Mouse (Mus musculus) limb, embryonic 13.5 days (tissue): ENCODE results near the gene Chd3. TPM values are rescaled to one million over a fixed set of nuclear protein-coding genes. Genes with fewer than 3 reads are reported as not detected.
A peak's percentile ranks its signal among the peaks of the same experiment; 100 is the strongest.

Experiments used
- ATAC-seq: fragments of 200-750 bp; cut with Nextera tagmentation; 2 replicates; pipeline ENCODE4 v1.8.0; 2017; ENCODE audit warnings: low read depth, moderate number of reproducible peaks, moderate TSS enrichment; ENCODE audit not compliant: low FRiP score
- H3K27ac ChIP-seq: fragments of 300-500 bp; sonication (generic); 2 replicates; pipeline ENCODE4 v1.5.1; 2015; ENCODE audit warnings: inconsistent platforms, mild to moderate bottlenecking, moderate library complexity
- H3K27me3 ChIP-seq: fragments of 300-500 bp; sonication (generic); 2 replicates; pipeline ENCODE4 v1.6.1; 2015; ENCODE audit warnings: mild to moderate bottlenecking, inconsistent platforms
- H3K36me3 ChIP-seq: fragments of 300-500 bp; sonication (generic); 2 replicates; pipeline ENCODE4 v1.6.1; 2015; ENCODE audit warnings: inconsistent platforms, mild to moderate bottlenecking, moderate library complexity
- H3K4me1 ChIP-seq: fragments of 300-500 bp; sonication (generic); 2 replicates; pipeline ENCODE4 v1.6.1; 2015; ENCODE audit warnings: inconsistent platforms
- H3K4me2 ChIP-seq: fragments of 300-500 bp; sonication (generic); replicated peaks from 2 replicates; pipeline ENCODE4 v1.6.1; 2015; ENCODE audit warnings: inconsistent platforms, mild to moderate bottlenecking, moderate library complexity
- H3K4me3 ChIP-seq: fragments of 300-500 bp; sonication (generic); 2 replicates; pipeline ENCODE4 v1.5.1; 2015; ENCODE audit warnings: moderate library complexity, mild to moderate bottlenecking, inconsistent platforms
- H3K9ac ChIP-seq: fragments of 300-500 bp; sonication (generic); 2 replicates; pipeline ENCODE4 v1.6.1; 2015; ENCODE audit warnings: mild to moderate bottlenecking, inconsistent platforms
- H3K9me3 ChIP-seq: fragments of 300-500 bp; sonication (generic); 2 replicates; pipeline ENCODE4 v1.6.1; 2016; ENCODE audit warnings: inconsistent platforms
- WGBS: fragments of 180-500 bp; shearing (Covaris S2); methylation state at CpG from one replicate; pipeline ENCODE4 v1.1.7; 2015; 5-methylcytosine and 5-hydroxymethylcytosine counted together
- polyA plus RNA-seq: library from polyadenylated mRNA; unstranded; fragments of >200 nt; fragmentation: Nextera tagmentation; extraction: Ambion mirVana; gene quantifications from 2 replicates; pipeline ENCODE4 v1.2.1, GENCODE M21; 2015

The Chd3 gene
- polyA plus RNA-seq, 1 experiment from 2014 or later = 119 TPM

GRCm38 (mm10) chr11:69411538-69412203 is 42.5 kb upstream of the Chd3 start:
- WGBS = under 1% methylated on average over 39 of the region's 39 CpGs
- peaks cover 39% of the 10 kb centered on the region for H3K36me3 ChIP-seq
- peaks cover 60% of the 10 kb centered on the region for H3K4me1 ChIP-seq
- no peaks in the 10 kb centered on the region for H3K9me3 ChIP-seq
- H3K9ac ChIP-seq = peak overlapping the region; percentile 94
- peak overlapping the region; percentile 82 for H3K4me3 ChIP-seq
- no peaks in the 10 kb centered on the region for H3K27me3 ChIP-seq
- peak overlapping the region; percentile 98 for H3K4me2 ChIP-seq
- H3K27ac ChIP-seq = peak overlapping the region; percentile 99
- ATAC-seq = no peak

GRCm38 (mm10) chr11:69411073-69411535 is 41.9 kb upstream of the Chd3 start:
- peaks cover 58% of the 10 kb centered on the region for H3K4me1 ChIP-seq
- WGBS = 0% methylated on average over 26 of the region's 26 CpGs
- peak overlapping the region; percentile 99 for H3K27ac ChIP-seq
- H3K4me3 ChIP-seq = peak overlapping the region; percentile 82
- peak overlapping the region; percentile 98 for H3K4me2 ChIP-seq
- H3K9ac ChIP-seq = peak overlapping the region; percentile 94
- peak; percentile 60 for ATAC-seq
- H3K36me3 ChIP-seq = peaks cover 44% of the 10 kb centered on the region
- no peaks in the 10 kb centered on the region for H3K27me3 ChIP-seq
- no peaks in the 10 kb centered on the region for H3K9me3 ChIP-seq

GRCm38 (mm10) chr11:69410310-69411072 is 41.3 kb upstream of the Chd3 start:
- no peaks in the 10 kb centered on the region for H3K27me3 ChIP-seq
- peaks cover 58% of the 10 kb centered on the region for H3K4me1 ChIP-seq
- peak; percentile 4; the same call in 1 of the 2 replicates for ATAC-seq
- H3K4me3 ChIP-seq = peak overlapping the region; percentile 82
- H3K36me3 ChIP-seq = peaks cover 51% of the 10 kb centered on the region
- H3K9ac ChIP-seq = peak overlapping the region; percentile 94
- H3K27ac ChIP-seq = peak overlapping the region; percentile 96
- 1% methylated on average over 41 of the region's 41 CpGs for WGBS
- H3K4me2 ChIP-seq = peak overlapping the region; percentile 98
- H3K9me3 ChIP-seq = no peaks in the 10 kb centered on the region

- Histone ChIP-seq H3K4me1 (peaks cover 55% of the 10 kb centered on the region), H3K4me2 (peak overlapping the region; percentile 98), H3K36me3 (peaks cover 56% of the 10 kb centered on the region), H3K27me3 (no peaks in the 10 kb centered on the region), H3K27ac (peak overlapping the region; percentile 96), H3K9ac (peak overlapping the region; percentile 94), H3K9me3 (no peaks in the 10 kb centered on the region), H3K4me3 (peak overlapping the region; percentile 82)
- ATAC-seq = no peak
- under 1% methylated on average over 18 of the region's 18 CpGs for whole genome bisulfite sequencing
These were observed 40.8 kb upstream of the Chd3 start for GRCm38 (mm10) chr11:69410045-69410309.

- Histone ChIP-seq H3K4me3 (peak overlapping the region; percentile 82), H3K4me2 (peak overlapping the region; percentile 98), H3K27ac (peak overlapping the region; percentile 96), H3K9me3 (no peaks in the 10 kb centered on the region), H3K27me3 (no peaks in the 10 kb centered on the region), H3K36me3 (peaks cover 60% of the 10 kb centered on the region), H3K9ac (peak overlapping the region; percentile 94), H3K4me1 (peaks cover 50% of the 10 kb centered on the region)
- ATAC-seq = peak; percentile 38; the same call in 1 of the 2 replicates
- under 1% methylated on average over 44 of the region's 46 CpGs for WGBS
These were observed 40.3 kb upstream of the Chd3 start for GRCm38 (mm10) chr11:69409378-69410044.

- peak overlapping the region; percentile 98 for H3K4me2 ChIP-seq
- no peaks in the 10 kb centered on the region for H3K27me3 ChIP-seq
- no peaks in the 10 kb centered on the region for H3K9me3 ChIP-seq
- ATAC-seq = peak; percentile 65
- peak overlapping the region; percentile 96 for H3K27ac ChIP-seq
- peaks cover 43% of the 10 kb centered on the region for H3K4me1 ChIP-seq
- H3K36me3 ChIP-seq = peaks cover 67% of the 10 kb centered on the region
- peak overlapping the region; percentile 94 for H3K9ac ChIP-seq
- peak overlapping the region; percentile 82 for H3K4me3 ChIP-seq
- 1% methylated on average over 33 of the region's 33 CpGs for WGBS
These were observed 39.6 kb upstream of the Chd3 start for GRCm38 (mm10) chr11:69408541-69409377.

GRCm38 (mm10) chr11:69407724-69408004 is 38.5 kb upstream of the Chd3 start:
- 81% methylated on average over 4 of the region's 4 CpGs for WGBS

GRCm38 (mm10) chr11:69406867-69407723 is 37.9 kb upstream of the Chd3 start:
- no peaks in the 10 kb centered on the region for H3K9me3 ChIP-seq
- H3K4me3 ChIP-seq = no peak overlapping the region
- WGBS = 86% methylated on average over 16 of the region's 16 CpGs
- H3K36me3 ChIP-seq = peaks cover 69% of the 10 kb centered on the region
- H3K4me1 ChIP-seq = peaks cover 26% of the 10 kb centered on the region
- no peaks in the 10 kb centered on the region for H3K27me3 ChIP-seq
- no peak for ATAC-seq
- no peak overlapping the region for H3K27ac ChIP-seq
- peak overlapping the region; percentile 98; the same call in 1 of the 2 replicates for H3K4me2 ChIP-seq
- H3K9ac ChIP-seq = no peak overlapping the region

More at GRCm38 (mm10) chr11:69407724-69408004, 38.5 kb upstream of the Chd3 start:
- no peak overlapping the region for H3K27ac ChIP-seq
- H3K4me3 ChIP-seq = peak overlapping the region; percentile 82
- H3K9ac ChIP-seq = no peak overlapping the region
- H3K4me1 ChIP-seq = peaks cover 32% of the 10 kb centered on the region
- H3K27me3 ChIP-seq = no peaks in the 10 kb centered on the region
- ATAC-seq = no peak
- no peaks in the 10 kb centered on the region for H3K9me3 ChIP-seq
- peaks cover 67% of the 10 kb centered on the region for H3K36me3 ChIP-seq
- H3K4me2 ChIP-seq = peak overlapping the region; percentile 98

GRCm38 (mm10) chr11:69406282-69406681 is 37.1 kb upstream of the Chd3 start:
- 89% methylated on average over 19 of the region's 19 CpGs for WGBS
- Histone ChIP-seq H3K9me3 (no peaks in the 10 kb centered on the region), H3K27ac (no peak overlapping the region), H3K9ac (no peak overlapping the region), H3K4me3 (no peak overlapping the region), H3K4me1 (peaks cover 23% of the 10 kb centered on the region), H3K36me3 (peaks cover 71% of the 10 kb centered on the region), H3K4me2 (no peak overlapping the region), H3K27me3 (no peaks in the 10 kb centered on the region)
- no peak for ATAC-seq

GRCm38 (mm10) chr11:69405397-69406200 is 36.4 kb upstream of the Chd3 start:
- Histone ChIP-seq H3K27me3 (no peaks in the 10 kb centered on the region), H3K4me2 (no peak overlapping the region), H3K4me1 (peaks cover 28% of the 10 kb centered on the region), H3K4me3 (no peak overlapping the region), H3K27ac (no peak overlapping the region), H3K36me3 (peaks cover 78% of the 10 kb centered on the region), H3K9ac (no peak overlapping the region), H3K9me3 (no peaks in the 10 kb centered on the region)
- no peak for ATAC-seq
- 91% methylated on average over 24 of the region's 24 CpGs for WGBS
